Comparison of ENCODE assay signal across 8 mouse cellular contexts in genomic region chr13:74617163-74618019, GRCm38 (mm10). TPM values are rescaled to one million over a fixed set of nuclear protein-coding genes. Genes with fewer than 3 reads are reported as not detected.
DNase-seq lines count a peak whose midpoint lies in the region; ATAC-seq and TF ChIP-seq lines count a peak whose summit lies in the region.
"Not testable (repeated sequence)": the region's sequence is repeated elsewhere in the genome, so short reads cannot be mapped to it uniquely, and the experiment has no call there.

No protein-coding gene starts in this region.

- H3K4me2 ChIP-seq in forebrain, embryonic 16.5 days (ENCODE audit: low read length) = peak overlapping the region; percentile 56
- peak overlapping the region; percentile 43 for H3K4me2 ChIP-seq in neural tube, embryonic 14.5 days (ENCODE audit: low read depth, low read length)

- H3K9ac ChIP-seq in forebrain, embryonic 16.5 days (replicated peaks; ENCODE audit: low read depth, low read length) = peak overlapping the region; percentile 61
- peak overlapping the region; percentile 54 for H3K9ac ChIP-seq in neural tube, embryonic 14.5 days (replicated peaks; ENCODE audit: low read depth, low read length)

- not testable (repeated sequence) for H3K4me1 ChIP-seq in G1E (ENCODE audit: insufficient read depth, low read depth, low read length); forebrain, embryonic 16.5 days (replicated peaks; ENCODE audit: control insufficient read depth, insufficient read depth, low read length); neural tube, embryonic 14.5 days (ENCODE audit: control insufficient read depth, insufficient read depth, low read length); testis, adult 2 months (ENCODE audit: control insufficient read depth, insufficient read depth, low read length)

- H3K36me3 ChIP-seq in G1E (replicated peaks); forebrain, embryonic 16.5 days (ENCODE audit: control insufficient read depth, insufficient read depth); neural tube, embryonic 14.5 days (ENCODE audit: control insufficient read depth, insufficient read depth, low read length); testis, adult 2 months (ENCODE audit: control insufficient read depth, insufficient read depth, low read length): not testable (repeated sequence)

- WGBS in forebrain, embryonic 16.5 days = 12% methylated on average over 22 of the region's 22 CpGs
- 12% methylated on average over 22 of the region's 22 CpGs for WGBS in neural tube, embryonic 14.5 days

- not testable (repeated sequence) for TF ChIP-seq POLR2A in testis, adult 2 months (IDR thresholded peaks at IDR 0.05; ENCODE audit: control insufficient read depth, low read depth, low read length)

- DNase-seq in G1E (ENCODE audit: low spot score) = peak; percentile 17
- DNase-seq in cerebellum, adult 18-20 months = peak; percentile 76 to 85
- peak; percentile 69 for DNase-seq in heart, postnatal 25 days (ENCODE audit: low spot score)
- peak; percentile 77 to 89 for DNase-seq in layer of hippocampus, adult 18-20 months (ENCODE audit: low spot score in 2 of 2)
- peak; percentile 87 to 88 for DNase-seq in lung, adult 18-20 months

- not testable (repeated sequence) for H3K27me3 ChIP-seq in G1E (ENCODE audit: insufficient read depth, low read length); forebrain, embryonic 16.5 days (replicated peaks; ENCODE audit: control insufficient read depth, insufficient read depth, low read length); neural tube, embryonic 14.5 days (ENCODE audit: control insufficient read depth, insufficient read depth, low read length); testis, adult 2 months (ENCODE audit: control insufficient read depth, insufficient read depth, low read length)

- peak overlapping the region; percentile 86 for H3K27ac ChIP-seq in forebrain, embryonic 16.5 days (ENCODE audit: low read length)
- peak overlapping the region; percentile 81 for H3K27ac ChIP-seq in neural tube, embryonic 14.5 days (ENCODE audit: low read depth, low read length)
- H3K27ac ChIP-seq in testis, adult 2 months (ENCODE audit: control insufficient read depth, insufficient read depth, low read depth, low read length) = peak overlapping the region; percentile 89

- TF ChIP-seq CTCF in G1E (IDR thresholded peaks at IDR 0.05; ENCODE audit: low read depth, low read length); testis, adult 2 months (IDR thresholded peaks at IDR 0.05; ENCODE audit: control insufficient read depth, insufficient read depth, insufficient replicate concordance, low read depth, low read length): not testable (repeated sequence)

- H3K4me3 ChIP-seq in G1E (ENCODE audit: low read depth, low read length) = peak overlapping the region; percentile 71
- peak overlapping the region; percentile 51 for H3K4me3 ChIP-seq in forebrain, embryonic 16.5 days (replicated peaks; ENCODE audit: low read length)
- peak overlapping the region; percentile 41 for H3K4me3 ChIP-seq in neural tube, embryonic 14.5 days (ENCODE audit: low read depth, low read length)
- peak overlapping the region; percentile 92 for H3K4me3 ChIP-seq in testis, adult 2 months (ENCODE audit: control insufficient read depth, low read depth, low read length)

- peak; percentile 95 for ATAC-seq in G1E (ENCODE audit: extremely low read depth, insufficient number of reproducible peaks, low FRiP score, poor library complexity, severe bottlenecking)
- peak; percentile 99 for ATAC-seq in forebrain, embryonic 16.5 days
- ATAC-seq in neural tube, embryonic 14.5 days (ENCODE audit: low read depth) = peak; percentile 99

- H3K9me3 ChIP-seq in G1E (replicated peaks); forebrain, embryonic 16.5 days (ENCODE audit: control insufficient read depth, low read length); neural tube, embryonic 14.5 days (ENCODE audit: control insufficient read depth, low read length): not testable (repeated sequence)

- intact Hi-C loops in heart, postnatal 25 days (cut with DNase I) = not testable (repeated sequence)

RNA-seq across cellular contexts. Expression of gene Erap1, which starts 22.0 kb away (rescaled TPM):
- total RNA-seq in G1E (2014; fragmentation: Nextera tagmentation) (22.2 and 37.8 TPM in 2 replicates), G1E (2017) (28.1 and 31.4 TPM in 2 replicates)
- polyA plus RNA-seq in G1E (2012) = 0.55 and 0.78 TPM in 2 replicates
- 3.1 and 5.6 TPM in 2 replicates for polyA plus RNA-seq in forebrain, embryonic 16.5 days (2015; fragmentation: Nextera tagmentation; extraction: Ambion mirVana)
- total RNA-seq in heart, postnatal 25 days (2021) = 10 to 100 TPM; 37.7 to 48.1 TPM
- 1 to 10 TPM; 8.7 to 9.3 TPM for total RNA-seq in layer of hippocampus, adult 18-20 months (2021)
- polyA plus RNA-seq in neural tube, embryonic 14.5 days (2014; fragmentation: Nextera tagmentation; extraction: Ambion mirVana) = 4.7 and 4.8 TPM in 2 replicates
- 2.9 and 3.1 TPM in 2 replicates for polyA plus RNA-seq in testis, adult 2 months (2012; rRNA removed)

Comparison
In these comparisons a context has a peak if more than half of its experiments do, and no peak if none do; other contexts are left out.
1. Peak in every context shown above with its lines: DNase-seq, ATAC-seq, H3K4me3 ChIP-seq and H3K27ac ChIP-seq.
2. DNase-seq: peak in every context shown above with its lines; median percentile 88 in lung, adult 18-20 months; 83 in layer of hippocampus, adult 18-20 months; 80 in cerebellum, adult 18-20 months; 69 in heart, postnatal 25 days; 17 in G1E.
3. H3K4me3 ChIP-seq: peak in every context shown above with its lines; median percentile 92 in testis, adult 2 months; 71 in G1E; 51 in forebrain, embryonic 16.5 days; 41 in neural tube, embryonic 14.5 days.